19 mouse cellular contexts compared by ENCODE assay signal in genomic region chr5:122716793-122717192, GRCm38 (mm10). TPM values are rescaled to one million over a fixed set of nuclear protein-coding genes. Genes with fewer than 3 reads are reported as not detected.
DNase-seq lines count a peak whose midpoint lies in the region; TF ChIP-seq lines count a peak whose summit lies in the region.
"Had no signal": no experiment of that assay in that cellular context is flagged by ENCODE, and none has a peak within 500 bp of the region (broad histone marks: within the 10 kb centered on the region; RNA-seq: fewer than 3 reads in every experiment).

No protein-coding gene starts in this region.

- 0 out of 2 replicates have a peak, but pooled peaks have one; percentile 16 for TF ChIP-seq CTCF in kidney, adult 2 months (conservative IDR thresholded peaks at IDR 0.05; ENCODE audit: insufficient read depth, insufficient read length, low read depth, low read length)

- no peak for DNase-seq in kidney, adult 2 months
- no peak for DNase-seq in kidney, postnatal 36 days
- peak; percentile 40 for DNase-seq in thymus, postnatal 4 days
- no peak for DNase-seq in thymus, postnatal 36 days
- DNase-seq in R1 (ENCODE audit: low read depth, low spot score) = peak; percentile 72
- DNase-seq in testis, postnatal 14 days (ENCODE audit: low spot score) = no peak
- DNase-seq in thymus, postnatal 14 days = no peak
- no peak for DNase-seq in urinary bladder, postnatal 36 days (ENCODE audit: low spot score in 2 of 2)
- DNase-seq: adrenal gland, postnatal 10 days; cerebellum, adult 11 months; cerebellum, postnatal 25 days; heart, adult 11 months; kidney, adult 18-20 months; kidney, postnatal 4 days; lung, postnatal 10 days; thymus, adult 2 months had no signal

- no peak overlapping the region for H3K4me3 ChIP-seq in kidney, adult 2 months (ENCODE audit: insufficient read depth, low read depth, low read length)
- H3K4me3 ChIP-seq: embryonic facial prominence, embryonic 10.5 days; erythroblast, embryonic 14.5 days; hindbrain, embryonic 13.5 days had no signal

- no peaks in the 10 kb centered on the region for H3K36me3 ChIP-seq in kidney, adult 2 months (ENCODE audit: control insufficient read depth, insufficient read depth, low read length)
- H3K36me3 ChIP-seq: embryonic facial prominence, embryonic 10.5 days had no signal

- no peak for TF ChIP-seq POLR2A in kidney, adult 2 months (IDR thresholded peaks at IDR 0.05; ENCODE audit: low read depth, low read length)

- no peak overlapping the region for H3K27ac ChIP-seq in kidney, adult 2 months (ENCODE audit: insufficient read depth, low read depth, low read length)
- H3K27ac ChIP-seq: embryonic facial prominence, embryonic 10.5 days; hindbrain, embryonic 13.5 days had no signal

- 99% methylated on average over 2 of the region's 2 CpGs for WGBS in kidney, adult 2 months

- H3K27me3 ChIP-seq in kidney, adult 2 months (replicated peaks; ENCODE audit: control insufficient read depth, insufficient read depth, low read length) = no peaks in the 10 kb centered on the region
- H3K27me3 ChIP-seq: hindbrain, embryonic 13.5 days had no signal

- no peaks in the 10 kb centered on the region for H3K4me1 ChIP-seq in kidney, adult 2 months (ENCODE audit: control insufficient read depth, insufficient read depth, low read length)
- H3K4me1 ChIP-seq: hindbrain, embryonic 13.5 days had no signal

RNA-seq across cellular contexts. Expression of gene P2rx4, which starts 9.4 kb away (rescaled TPM):
- 81.6 and 87.7 TPM in 2 replicates for polyA plus RNA-seq in kidney, adult 2 months (2012; rRNA removed)

Comparison
In these comparisons a context has a peak if more than half of its experiments do, and no peak if none do; other contexts are left out.
1. DNase-seq: peak in thymus, postnatal 4 days (single experiment) and R1 (single experiment); none in kidney, adult 2 months (single experiment), kidney, postnatal 36 days (0 of 2), thymus, postnatal 36 days (0 of 2), testis, postnatal 14 days (single experiment), thymus, postnatal 14 days (single experiment) and urinary bladder, postnatal 36 days (0 of 2).